10 mouse cellular contexts compared by ENCODE assay signal in genomic region chr14:50892541-50893459, GRCm38 (mm10). TPM values are rescaled to one million over a fixed set of nuclear protein-coding genes. Genes with fewer than 3 reads are reported as not detected.
DNase-seq lines count a peak whose midpoint lies in the region; ATAC-seq and TF ChIP-seq lines count a peak whose summit lies in the region.
"Had no signal": no experiment of that assay in that cellular context is flagged by ENCODE, and none has a peak within 500 bp of the region (broad histone marks: within the 10 kb centered on the region; RNA-seq: fewer than 3 reads in every experiment).

No protein-coding gene starts in this region.

- ATAC-seq in forebrain, postnatal 0 days, result no peak
- ATAC-seq: intestine, embryonic 15.5 days had no signal

- no peak overlapping the region for H3K27ac ChIP-seq in left cerebral cortex, adult 2 months
- H3K27ac ChIP-seq in forebrain, postnatal 0 days (ENCODE audit: low read depth, low read length), result no peak overlapping the region
- H3K27ac ChIP-seq: intestine, embryonic 15.5 days had no signal

- no peaks in the 10 kb centered on the region; the same call in 1 of the 2 replicates for H3K4me1 ChIP-seq in forebrain, postnatal 0 days (ENCODE audit: insufficient read depth)

- 84% methylated on average over 22 of the region's 22 CpGs for WGBS in forebrain, postnatal 0 days

- H3K36me3 ChIP-seq in forebrain, postnatal 0 days (ENCODE audit: insufficient read depth), result no peaks in the 10 kb centered on the region
- H3K36me3 ChIP-seq: intestine, embryonic 15.5 days had no signal

- intact Hi-C loops in left cerebral cortex, postnatal 4 days (cut with DNase I), result no loop called here
- intact Hi-C loops in left cerebral cortex, postnatal 14 days (cut with DNase I), result no loop called here
- intact Hi-C loops in heart, postnatal 36 days (cut with DNase I), result no loop called here
- intact Hi-C loops in left cerebral cortex, adult 2 months (cut with DNase I), result no loop called here

- H3K4me2 ChIP-seq in forebrain, postnatal 0 days (ENCODE audit: low read depth), result no peak overlapping the region
- H3K4me2 ChIP-seq: intestine, embryonic 15.5 days had no signal

- H3K27me3 ChIP-seq in forebrain, postnatal 0 days (ENCODE audit: insufficient read depth, low read length), result no peaks in the 10 kb centered on the region

- no peak overlapping the region for H3K9ac ChIP-seq in forebrain, postnatal 0 days
- H3K9ac ChIP-seq: intestine, embryonic 15.5 days had no signal

- no peak for TF ChIP-seq CTCF in left cerebral cortex, adult 2 months (IDR thresholded peaks at IDR 0.05)
- no peak for TF ChIP-seq CTCF in forebrain, postnatal 0 days (IDR thresholded peaks at IDR 0.05; ENCODE audit: low read depth)

- H3K4me3 ChIP-seq in left cerebral cortex, adult 2 months, result no peak overlapping the region
- no peak overlapping the region for H3K4me3 ChIP-seq in forebrain, postnatal 0 days (ENCODE audit: low read depth, low read length)
- H3K4me3 ChIP-seq: intestine, embryonic 15.5 days had no signal

- peak; percentile 22 for DNase-seq in left cerebral cortex, postnatal 4 days
- no peak for DNase-seq in left cerebral cortex, postnatal 14 days (ENCODE audit: low spot score in 2 of 2)
- DNase-seq in cerebellum, postnatal 10 days, result peak; percentile 53 to 58
- DNase-seq in heart, postnatal 36 days, result peak; percentile 35 to 43
- peak; percentile 54 for DNase-seq in ovary, postnatal 36 days (ENCODE audit: low spot score)
- DNase-seq in left cerebral cortex, adult 2 months (ENCODE audit: extremely low spot score in 1 of 2, low spot score in 2 of 2), result no peak
- DNase-seq in layer of hippocampus, adult 11-12 months (ENCODE audit: low spot score), result no peak
- DNase-seq in forebrain, postnatal 0 days, result no peak
- DNase-seq: midbrain, embryonic 14.5 days had no signal

- no peaks in the 10 kb centered on the region for H3K9me3 ChIP-seq in forebrain, postnatal 0 days (ENCODE audit: low read length)
- H3K9me3 ChIP-seq: intestine, embryonic 15.5 days had no signal

RNA-seq across cellular contexts. Expression of gene Klhl33, which starts 4.5 kb away (rescaled TPM):
- total RNA-seq in left cerebral cortex, postnatal 4 days (2021), result 1 to 10 TPM; 1.3 to 1.7 TPM
- 1 to 10 TPM; 2.0 to 2.9 TPM for total RNA-seq in left cerebral cortex, postnatal 14 days (2021)
- 10 to 100 TPM; 27.6 to 43.8 TPM for total RNA-seq in heart, postnatal 36 days (2021)
- total RNA-seq in left cerebral cortex, adult 2 months (2021), result 1 to 10 TPM; 4.8 to 6.4 TPM
- 1.1 and 2.8 TPM in 2 replicates for total RNA-seq in forebrain, postnatal 0 days (2014; rRNA removed)
- 0.70 and 0.80 TPM in 2 replicates for polyA plus RNA-seq in forebrain, postnatal 0 days (2015; fragmentation: Nextera tagmentation; extraction: Ambion mirVana)

RNA-seq across cellular contexts. Expression of gene Tep1, which starts 22.4 kb away (rescaled TPM):
- total RNA-seq in left cerebral cortex, postnatal 4 days (2021), result 1 to 10 TPM; 1.6 to 3.4 TPM
- total RNA-seq in left cerebral cortex, postnatal 14 days (2021), result 1 to 10 TPM; 2.2 to 2.6 TPM
- 10 to 100 TPM; 10.3 to 13.9 TPM for total RNA-seq in heart, postnatal 36 days (2021)
- total RNA-seq in left cerebral cortex, adult 2 months (2021), result 1 to 10 TPM; 3.2 to 4.4 TPM
- total RNA-seq in forebrain, postnatal 0 days (2014; rRNA removed), result 2.4 and 2.5 TPM in 2 replicates
- 1.1 and 1.2 TPM in 2 replicates for polyA plus RNA-seq in forebrain, postnatal 0 days (2015; fragmentation: Nextera tagmentation; extraction: Ambion mirVana)

RNA-seq across cellular contexts. Expression of gene Osgep, which starts 31.9 kb away (rescaled TPM):
- 10 to 100 TPM; 37.8 to 40.1 TPM for total RNA-seq in left cerebral cortex, postnatal 4 days (2021)
- 10 to 100 TPM; 35.1 to 39.7 TPM for total RNA-seq in left cerebral cortex, postnatal 14 days (2021)
- total RNA-seq in heart, postnatal 36 days (2021), result 10 to 100 TPM; 75.7 to 79.2 TPM
- 10 to 100 TPM; 29.2 to 34.8 TPM for total RNA-seq in left cerebral cortex, adult 2 months (2021)
- total RNA-seq in forebrain, postnatal 0 days (2014; rRNA removed), result 75.2 and 102 TPM in 2 replicates
- 79.1 and 87.6 TPM in 2 replicates for polyA plus RNA-seq in forebrain, postnatal 0 days (2015; fragmentation: Nextera tagmentation; extraction: Ambion mirVana)

RNA-seq across cellular contexts. Expression of gene Apex1, which starts 32.0 kb away (rescaled TPM):
- total RNA-seq in left cerebral cortex, postnatal 4 days (2021), result 10 to 100 TPM; 78.9 to 83.2 TPM
- 10 to 100 TPM; 57.7 to 61.1 TPM for total RNA-seq in left cerebral cortex, postnatal 14 days (2021)
- total RNA-seq in heart, postnatal 36 days (2021), result 10 to 100 TPM; 27.7 to 28.1 TPM
- 10 to 100 TPM; 54.9 to 58.8 TPM for total RNA-seq in left cerebral cortex, adult 2 months (2021)
- 134 and 150 TPM in 2 replicates for total RNA-seq in forebrain, postnatal 0 days (2014; rRNA removed)
- polyA plus RNA-seq in forebrain, postnatal 0 days (2015; fragmentation: Nextera tagmentation; extraction: Ambion mirVana), result 193 and 233 TPM in 2 replicates

RNA-seq across cellular contexts. Expression of gene Pip4p1, which starts 37.9 kb away (rescaled TPM):
- total RNA-seq in left cerebral cortex, postnatal 4 days (2021), result 10 to 100 TPM; 72.8 to 76.0 TPM
- 10 to 100 TPM; 87.3 to 98.4 TPM for total RNA-seq in left cerebral cortex, postnatal 14 days (2021)
- 10 to 100 TPM; 24.5 to 27.2 TPM for total RNA-seq in heart, postnatal 36 days (2021)
- 10 to 100 TPM; 95.6 to 98.2 TPM for total RNA-seq in left cerebral cortex, adult 2 months (2021)
- total RNA-seq in forebrain, postnatal 0 days (2014; rRNA removed), result 54.8 and 61.9 TPM in 2 replicates
- 97.2 and 103 TPM in 2 replicates for polyA plus RNA-seq in forebrain, postnatal 0 days (2015; fragmentation: Nextera tagmentation; extraction: Ambion mirVana)

Comparison
In these comparisons a context has a peak if more than half of its experiments do, and no peak if none do; other contexts are left out.
1. DNase-seq: peak in left cerebral cortex, postnatal 4 days (single experiment), cerebellum, postnatal 10 days (2 of 2), heart, postnatal 36 days (2 of 2) and ovary, postnatal 36 days (single experiment); none in left cerebral cortex, postnatal 14 days (0 of 2), left cerebral cortex, adult 2 months (0 of 2), layer of hippocampus, adult 11-12 months (single experiment) and forebrain, postnatal 0 days (single experiment).